Mouse (Mus musculus) G1E (cell line): ENCODE results near the gene Sycp2. TPM values are rescaled to one million over a fixed set of nuclear protein-coding genes. Genes with fewer than 3 reads are reported as not detected.

ENCODE experiments used
- ATAC-seq: 2 replicates; pipeline ENCODE4 v1.8.0; 2016; ENCODE audit warnings: mild to moderate bottlenecking; ENCODE audit not compliant: insufficient number of reproducible peaks, poor library complexity, low FRiP score, severe bottlenecking; ENCODE audit errors: extremely low read depth
- DNase-seq: peaks from one replicate; pipeline ENCODE4 v3.0.0; 2012; ENCODE audit warnings: low spot score
- H3K27me3 ChIP-seq: 2 replicates; pipeline ENCODE4 v1.6.1; 2012; ENCODE audit warnings: mild to moderate bottlenecking, low read length, inconsistent platforms; ENCODE audit not compliant: insufficient read depth
- H3K36me3 ChIP-seq: replicated peaks from 2 replicates; pipeline ENCODE3; 2012; ENCODE audit warnings: mild to moderate bottlenecking, inconsistent platforms
- H3K4me1 ChIP-seq: 2 replicates; pipeline ENCODE4 v1.6.1; 2012; ENCODE audit warnings: low read depth, low read length, inconsistent platforms, mixed read lengths; ENCODE audit not compliant: insufficient read depth
- H3K4me3 ChIP-seq: 2 replicates; pipeline ENCODE4 v1.5.1; 2012; ENCODE audit warnings: low read depth, mild to moderate bottlenecking, inconsistent platforms, low read length, moderate library complexity, mixed read lengths
- H3K9me3 ChIP-seq: replicated peaks from 2 replicates; pipeline ENCODE4 v1.6.1; 2012; ENCODE audit warnings: inconsistent platforms
- CTCF ChIP-seq: IDR thresholded peaks from 2 replicates; pipeline ENCODE4 v1.5.1; 2012; ENCODE audit warnings: low read depth, low read length, inconsistent platforms, mixed read lengths
- GATA1 ChIP-seq: IDR thresholded peaks from 2 replicates; pipeline ENCODE4 v1.6.1; 2012; ENCODE audit warnings: borderline replicate concordance, low read length, inconsistent platforms, mixed read lengths
- GATA2 ChIP-seq: IDR thresholded peaks from 2 replicates; pipeline ENCODE4 v1.6.1; 2012; ENCODE audit warnings: low read depth, low read length, inconsistent platforms, borderline replicate concordance
- POLR2AphosphoS5 ChIP-seq: IDR thresholded peaks from 2 replicates; pipeline ENCODE4 v1.6.1; 2012; ENCODE audit warnings: low read depth, low read length, inconsistent platforms; ENCODE audit not compliant: insufficient replicate concordance
- TAL1 ChIP-seq: conservative IDR thresholded peaks from 2 replicates; pipeline ENCODE4 v1.6.1; 2012; ENCODE audit warnings: low read depth, low read length, inconsistent platforms, mixed read lengths
- polyA plus RNA-seq: library from polyadenylated mRNA; stranded (reverse); fragments of >175 nt; gene quantifications from 2 replicates; pipeline ENCODE4 v1.2.3, GENCODE M21; 2012
- total RNA-seq, 2 experiments: library from RNA; stranded (forward) in 1 of 2; stranded (reverse) in 1 of 2; fragments of 200-1000 nt in 1 of 2; fragments of >200 nt in 1 of 2; fragmentation: Nextera tagmentation in 1 of 2; gene quantifications; 2 replicates each; pipeline ENCODE4 v1.2.3; 2014 to 2017

Gene Sycp2
- total and polyA plus RNA-seq, 3 experiments, result not detected

DNA sequence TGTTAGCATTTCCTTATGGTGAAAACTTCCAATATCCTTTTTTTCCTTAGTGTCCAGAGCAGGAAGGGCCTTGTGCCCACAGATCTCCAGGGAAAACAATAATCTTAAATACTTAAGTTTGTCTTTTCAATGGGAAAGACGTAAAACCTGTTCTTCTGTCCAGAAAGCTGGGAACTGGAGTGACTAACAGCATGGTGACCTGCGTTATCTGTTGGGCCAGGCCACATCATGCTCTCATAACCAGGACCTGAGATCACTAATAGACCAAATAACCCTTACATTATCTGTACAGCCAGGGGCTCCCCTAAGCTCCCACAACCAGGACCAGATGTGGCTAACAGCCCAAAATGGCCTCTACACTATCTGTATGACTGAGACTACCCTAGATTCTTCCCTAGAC is 26.4 kb upstream of the Sycp2 start:
- Histone ChIP-seq H3K9me3 (peaks cover 81% of the 10 kb centered on the region), H3K4me1 (no peaks in the 10 kb centered on the region), H3K36me3 (no peaks in the 10 kb centered on the region), H3K4me3 (no peak overlapping the region), H3K27me3 (no peaks in the 10 kb centered on the region)
- no peak for DNase-seq
- TF ChIP-seq POLR2AphosphoS5 (no peak), GATA2 (no peak), GATA1 (no peak), CTCF (no peak), TAL1 (no peak)
- no peak for ATAC-seq

- no peaks in the 10 kb centered on the region for H3K4me1 ChIP-seq
- H3K9me3 ChIP-seq, result peaks cover 81% of the 10 kb centered on the region
- ATAC-seq (no peak), DNase-seq (no peak)
- no peaks in the 10 kb centered on the region for H3K27me3 ChIP-seq
- no peak overlapping the region for H3K4me3 ChIP-seq
- TF ChIP-seq GATA2, result no peak
- TF ChIP-seq CTCF, result no peak
- TF ChIP-seq TAL1, result no peak
- TF ChIP-seq GATA1, result no peak
- no peak for TF ChIP-seq POLR2AphosphoS5
- H3K36me3 ChIP-seq, result no peaks in the 10 kb centered on the region
Observed at GRCm38 (mm10) chr2:178433495-178433894, 26.0 kb upstream of the Sycp2 start.

- Histone ChIP-seq H3K27me3 (no peaks in the 10 kb centered on the region), H3K4me3 (no peak within 1 kb of the TSS), H3K9me3 (peaks cover 79% of the 10 kb centered on the region), H3K4me1 (no peaks in the 10 kb centered on the region), H3K36me3 (no peaks in the 10 kb centered on the region)
- ATAC-seq (no peak), DNase-seq (no peak)
- TF ChIP-seq TAL1 (no peak), CTCF (no peak), GATA2 (no peak), POLR2AphosphoS5 (no peak), GATA1 (no peak)
Observed at GRCm38 (mm10) chr2:178430231-178430630, 22.7 kb upstream of the Sycp2 start, which contains the start of gene Cdh26. Gene Cdh26, plus strand, starts transcription at chr2:178430531.

- ATAC-seq (no peak), DNase-seq (no peak)
- TF ChIP-seq CTCF, result no peak
- no peak for TF ChIP-seq POLR2AphosphoS5
- no peak for TF ChIP-seq GATA2
- no peak for TF ChIP-seq GATA1
- no peak for TF ChIP-seq TAL1
- Histone ChIP-seq H3K27me3 (no peaks in the 10 kb centered on the region), H3K4me3 (no peak overlapping the region), H3K36me3 (no peaks in the 10 kb centered on the region), H3K9me3 (peaks cover 81% of the 10 kb centered on the region), H3K4me1 (no peaks in the 10 kb centered on the region)
Observed at GRCm38 (mm10) chr2:178429426-178429825, 21.9 kb upstream of the Sycp2 start.

DNA sequence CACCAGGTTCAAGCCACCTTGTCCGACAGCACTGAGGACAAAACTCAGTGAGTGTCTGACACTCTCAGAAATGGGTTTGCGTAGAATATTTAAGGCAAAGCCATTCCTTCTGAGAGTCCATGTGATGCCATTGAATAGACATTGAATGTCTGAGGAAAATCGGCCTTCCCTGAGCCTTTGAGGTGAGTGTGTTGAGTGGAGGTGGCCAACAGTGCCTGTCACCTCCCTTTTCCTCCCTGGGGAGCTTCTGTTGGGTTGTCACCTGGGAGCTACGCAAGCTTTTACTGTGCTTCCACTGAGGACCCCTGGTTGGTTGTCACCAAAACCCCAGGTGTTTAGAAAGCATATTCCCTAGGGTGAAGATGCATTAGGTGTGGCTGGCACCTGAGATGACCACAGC is 21.2 kb upstream of the Sycp2 start:
- Histone ChIP-seq H3K27me3 (no peaks in the 10 kb centered on the region), H3K36me3 (no peaks in the 10 kb centered on the region), H3K4me3 (no peak overlapping the region), H3K4me1 (no peaks in the 10 kb centered on the region), H3K9me3 (peaks cover 81% of the 10 kb centered on the region)
- ATAC-seq (no peak), DNase-seq (no peak)
- no peak for TF ChIP-seq GATA2
- no peak for TF ChIP-seq POLR2AphosphoS5
- TF ChIP-seq TAL1, result no peak
- TF ChIP-seq GATA1, result no peak
- TF ChIP-seq CTCF, result no peak

- H3K9me3 ChIP-seq, result peaks cover 82% of the 10 kb centered on the region
- no peaks in the 10 kb centered on the region for H3K36me3 ChIP-seq
- TF ChIP-seq POLR2AphosphoS5 (no peak), TAL1 (no peak), CTCF (no peak), GATA2 (no peak), GATA1 (no peak)
- ATAC-seq, result no peak
- H3K4me3 ChIP-seq, result no peak overlapping the region
- H3K4me1 ChIP-seq, result no peaks in the 10 kb centered on the region
- no peak for DNase-seq
- H3K27me3 ChIP-seq, result no peaks in the 10 kb centered on the region
Observed at GRCm38 (mm10) chr2:178428183-178428582, 20.7 kb upstream of the Sycp2 start.

DNA sequence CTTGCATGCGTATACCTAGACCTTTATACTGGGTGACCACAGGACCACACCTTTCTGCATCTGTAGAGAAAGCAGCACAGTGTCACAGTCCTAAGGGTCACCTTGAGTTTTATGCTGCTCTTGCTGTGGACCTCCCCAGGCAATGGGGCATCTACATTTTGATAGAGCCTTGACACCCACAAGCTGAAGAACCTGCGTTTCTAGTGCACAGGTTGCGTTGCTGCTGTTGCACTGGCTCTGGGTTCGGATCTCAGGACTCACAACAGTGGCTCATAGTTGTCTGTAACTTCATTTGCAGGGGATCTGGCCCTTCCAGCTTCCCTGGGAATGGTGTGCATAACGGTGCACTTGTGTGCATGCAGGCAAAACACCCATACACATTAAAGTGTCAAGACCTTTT is 19.7 kb upstream of the Sycp2 start:
- Histone ChIP-seq H3K9me3 (peaks cover 76% of the 10 kb centered on the region), H3K4me3 (no peak overlapping the region), H3K27me3 (no peaks in the 10 kb centered on the region), H3K4me1 (no peaks in the 10 kb centered on the region), H3K36me3 (no peaks in the 10 kb centered on the region)
- DNase-seq (no peak), ATAC-seq (no peak)
- TF ChIP-seq TAL1, result no peak
- TF ChIP-seq GATA2, result no peak
- no peak for TF ChIP-seq CTCF
- TF ChIP-seq GATA1, result no peak
- no peak for TF ChIP-seq POLR2AphosphoS5
